Mouse (Mus musculus) C2C12 (cell line): Measurements from ENCODE around the gene Rgp1.

Experiments used
- CEBPB ChIP-seq: IDR thresholded peaks from one replicate; pipeline ENCODE4 v1.6.1; 2011; ENCODE audit warnings: low read depth, mild to moderate bottlenecking, control low read depth, moderate library complexity
- CTCF ChIP-seq: IDR thresholded peaks from one replicate; pipeline ENCODE4 v1.5.1; 2011; ENCODE audit not compliant: control insufficient read depth, insufficient read depth, insufficient read length
- MAX ChIP-seq: IDR thresholded peaks from one replicate; pipeline ENCODE4 v1.6.1; 2011; ENCODE audit warnings: mild to moderate bottlenecking, control low read depth
- USF1 ChIP-seq: IDR thresholded peaks from one replicate; pipeline ENCODE4 v1.6.1; 2011; ENCODE audit warnings: low read depth, mild to moderate bottlenecking, control low read depth, moderate library complexity

DNA sequence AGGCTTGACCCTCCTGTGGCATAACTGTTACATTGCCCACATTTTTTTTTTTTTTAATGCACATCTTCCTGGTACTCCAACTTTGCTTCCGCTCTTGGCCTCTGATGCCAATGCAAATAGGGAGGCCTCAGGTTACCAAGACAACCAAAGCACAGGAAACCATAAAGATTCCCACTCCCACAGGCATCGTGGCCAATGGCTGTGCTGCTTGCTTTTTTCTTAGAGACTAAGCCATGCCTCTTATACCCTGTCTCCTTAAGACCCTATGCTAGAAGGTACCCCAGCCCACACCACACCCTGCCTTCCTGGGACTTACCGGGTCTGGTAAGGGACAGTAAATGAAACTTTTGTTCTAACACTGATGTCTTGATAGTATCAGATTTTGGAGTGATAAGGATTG lies 14.9 kb downstream of the Rgp1 start:
- TF ChIP-seq CTCF (no peak), MAX (no peak), CEBPB (no peak), USF1 (no peak)
